11 mouse cellular contexts compared by ENCODE assay signal in genomic region chr2:146834064-146834313, GRCm38 (mm10). TPM values are rescaled to one million over a fixed set of nuclear protein-coding genes. Genes with fewer than 3 reads are reported as not detected.
DNase-seq lines count a peak whose midpoint lies in the region; ATAC-seq lines count a peak whose summit lies in the region.
"Had no signal": no experiment of that assay in that cellular context is flagged by ENCODE, and none has a peak within 500 bp of the region (broad histone marks: within the 10 kb centered on the region; RNA-seq: fewer than 3 reads in every experiment).

No protein-coding gene starts in this region.

- peak; percentile 20 for DNase-seq in adrenal gland, postnatal 10 days
- DNase-seq in adrenal gland, postnatal 4 days (ENCODE audit: low spot score in 2 of 2) = no peak
- no peak for DNase-seq in lung, postnatal 14 days
- no peak for DNase-seq in limb, embryonic 10.5 days (ENCODE audit: low spot score)
- DNase-seq: heart, postnatal 36 days; right cerebral cortex, adult 18-20 months had no signal

- no peak for ATAC-seq in lung, embryonic 15.5 days (ENCODE audit: borderline replicate concordance, extremely low read depth, low FRiP score, low TSS enrichment)
- no peak for ATAC-seq in stomach, embryonic 16.5 days (ENCODE audit: insufficient read depth, low FRiP score)
- no peak for ATAC-seq in erythroid progenitor cell, adult 5-6 weeks (replicated peaks; ENCODE audit: low FRiP score, poor library complexity, severe bottlenecking)
- ATAC-seq in megakaryocyte, adult 5-6 weeks (ENCODE audit: poor library complexity, severe bottlenecking) = no peak

- WGBS in lung, embryonic 15.5 days = 2% methylated on average over 5 of the region's 5 CpGs
- under 1% methylated on average over 5 of the region's 5 CpGs for WGBS in limb, embryonic 10.5 days
- WGBS in stomach, embryonic 16.5 days = 1% methylated on average over 5 of the region's 5 CpGs

- H3K36me3 ChIP-seq in lung, embryonic 15.5 days = no peaks in the 10 kb centered on the region
- no peaks in the 10 kb centered on the region for H3K36me3 ChIP-seq in limb, embryonic 10.5 days
- H3K36me3 ChIP-seq in stomach, embryonic 16.5 days (ENCODE audit: control insufficient read depth, insufficient read depth, low read length) = no peaks in the 10 kb centered on the region
- H3K36me3 ChIP-seq: liver, embryonic 15.5 days had no signal

- no peak overlapping the region for H3K27ac ChIP-seq in lung, embryonic 15.5 days
- no peak overlapping the region for H3K27ac ChIP-seq in limb, embryonic 10.5 days
- H3K27ac ChIP-seq in stomach, embryonic 16.5 days (ENCODE audit: low read length) = no peak overlapping the region
- H3K27ac ChIP-seq: liver, embryonic 15.5 days had no signal

- peaks cover 92% of the 10 kb centered on the region for H3K27me3 ChIP-seq in lung, embryonic 15.5 days
- peaks cover 99% of the 10 kb centered on the region for H3K27me3 ChIP-seq in limb, embryonic 10.5 days (ENCODE audit: low read depth, poor library complexity, severe bottlenecking)
- H3K27me3 ChIP-seq in stomach, embryonic 16.5 days (ENCODE audit: control insufficient read depth, insufficient read depth, low read length) = peaks cover 75% of the 10 kb centered on the region

- H3K4me3 ChIP-seq in lung, embryonic 15.5 days = peak overlapping the region; percentile 20; the same call in 1 of the 2 replicates
- H3K4me3 ChIP-seq in limb, embryonic 10.5 days = peak overlapping the region; percentile 40
- no peak overlapping the region for H3K4me3 ChIP-seq in stomach, embryonic 16.5 days (replicated peaks; ENCODE audit: low read length)

- peaks cover 12% of the 10 kb centered on the region for H3K4me1 ChIP-seq in lung, embryonic 15.5 days
- peaks cover 20% of the 10 kb centered on the region for H3K4me1 ChIP-seq in limb, embryonic 10.5 days
- peaks cover 8% of the 10 kb centered on the region for H3K4me1 ChIP-seq in stomach, embryonic 16.5 days (ENCODE audit: control insufficient read depth, insufficient read depth, low read length)
- H3K4me1 ChIP-seq: liver, embryonic 15.5 days had no signal

- peak overlapping the region; percentile 49; the same call in 1 of the 2 replicates for H3K4me2 ChIP-seq in lung, embryonic 15.5 days
- H3K4me2 ChIP-seq in stomach, embryonic 16.5 days (ENCODE audit: low read depth, low read length) = peak overlapping the region; percentile 30; the same call in 1 of the 2 replicates
- H3K4me2 ChIP-seq: liver, embryonic 15.5 days had no signal

- no peak overlapping the region for H3K9ac ChIP-seq in lung, embryonic 15.5 days
- no peak overlapping the region for H3K9ac ChIP-seq in stomach, embryonic 16.5 days (ENCODE audit: low read length)
- H3K9ac ChIP-seq: liver, embryonic 15.5 days had no signal

- no peaks in the 10 kb centered on the region for H3K9me3 ChIP-seq in lung, embryonic 15.5 days
- H3K9me3 ChIP-seq in limb, embryonic 10.5 days (replicated peaks) = no peaks in the 10 kb centered on the region
- H3K9me3 ChIP-seq in stomach, embryonic 16.5 days (replicated peaks; ENCODE audit: control insufficient read depth, low read length) = no peaks in the 10 kb centered on the region
- H3K9me3 ChIP-seq: liver, embryonic 15.5 days had no signal

RNA-seq across cellular contexts. Expression of gene Kiz, which starts 21.7 kb away (rescaled TPM):
- total RNA-seq in adrenal gland, postnatal 10 days (2021) = 10 to 100 TPM; 37.6 to 43.8 TPM
- total RNA-seq in adrenal gland, postnatal 4 days (2021) = 10 to 100 TPM; 46.1 to 48.0 TPM
- polyA plus RNA-seq in lung, embryonic 15.5 days (2015; fragmentation: Nextera tagmentation; extraction: Ambion mirVana) = 29.5 and 34.9 TPM in 2 replicates
- 24.8 and 26.2 TPM in 2 replicates for polyA plus RNA-seq in limb, embryonic 10.5 days (2016; fragmentation: Nextera tagmentation; extraction: Ambion mirVana)
- polyA plus RNA-seq in stomach, embryonic 16.5 days (2015; fragmentation: Nextera tagmentation; extraction: Ambion mirVana) = 24.1 and 26.7 TPM in 2 replicates
- 28.1 and 32.4 TPM in 2 replicates for total RNA-seq in erythroid progenitor cell, adult 5-6 weeks (2015; ENCODE audit: low replicate concordance)
- 25.7 and 41.7 TPM in 2 replicates for total RNA-seq in erythroid progenitor cell, adult 5-6 weeks (2017; ENCODE audit: low replicate concordance)
- total RNA-seq in megakaryocyte, adult 5-6 weeks (2015) = 40.8 and 49.4 TPM in 2 replicates
- 27.0 and 27.4 TPM in 2 replicates for total RNA-seq in megakaryocyte, adult 5-6 weeks (2017)
